Mouse (Mus musculus) midbrain, postnatal 0 days (tissue): ENCODE measurements around the gene Palm3. TPM values are rescaled to one million over a fixed set of nuclear protein-coding genes. Genes with fewer than 3 reads are reported as not detected.

Source experiments
- ATAC-seq: fragments of 200-750 bp; cut with Nextera tagmentation; 2 replicates; pipeline ENCODE4 v1.8.0; 2017; ENCODE audit warnings: moderate number of reproducible peaks, mild to moderate bottlenecking, moderate TSS enrichment, moderate library complexity; ENCODE audit not compliant: low FRiP score
- DNase-seq: peaks from one replicate; pipeline ENCODE4 v3.0.0-alpha.2; 2015; ENCODE audit warnings: low spot score
- H3K27ac ChIP-seq: fragments of 300-500 bp; sonication (generic); 2 replicates; pipeline ENCODE4 v1.5.1; 2014; ENCODE audit warnings: low read depth, mild to moderate bottlenecking, low read length, mixed read lengths
- H3K27me3 ChIP-seq: fragments of 300-500 bp; sonication (generic); 2 replicates; pipeline ENCODE4 v1.6.1; 2014; ENCODE audit warnings: low read length, control low read depth, mixed read lengths; ENCODE audit not compliant: insufficient read depth
- H3K36me3 ChIP-seq: fragments of 300-500 bp; sonication (generic); 2 replicates; pipeline ENCODE4 v1.6.1; 2014; ENCODE audit warnings: low read length, control low read depth, mixed read lengths; ENCODE audit not compliant: insufficient read depth
- H3K4me1 ChIP-seq: fragments of 300-500 bp; sonication (generic); 2 replicates; pipeline ENCODE4 v1.6.1; 2014; ENCODE audit warnings: mild to moderate bottlenecking, control low read depth, antibody characterized with exemption, low read length, mixed read lengths; ENCODE audit not compliant: insufficient read depth
- H3K4me2 ChIP-seq: fragments of 300-500 bp; sonication (generic); 2 replicates; pipeline ENCODE4 v1.6.1; 2014; ENCODE audit warnings: low read depth, mild to moderate bottlenecking, low read length, mixed read lengths; ENCODE audit not compliant: poor library complexity, severe bottlenecking
- H3K4me3 ChIP-seq: fragments of 300-500 bp; sonication (generic); 2 replicates; pipeline ENCODE4 v1.5.1; 2014; ENCODE audit warnings: low read depth, mild to moderate bottlenecking, low read length, moderate library complexity
- H3K9ac ChIP-seq: fragments of 300-500 bp; sonication (generic); replicated peaks from 2 replicates; pipeline ENCODE4 v1.6.1; 2014; ENCODE audit warnings: mild to moderate bottlenecking, low read length, moderate library complexity, mixed read lengths; ENCODE audit not compliant: poor library complexity, severe bottlenecking
- H3K9me3 ChIP-seq: fragments of 300-500 bp; sonication (generic); 2 replicates; pipeline ENCODE4 v1.6.1; 2016; ENCODE audit warnings: low read length, control low read depth
- CTCF ChIP-seq: IDR thresholded peaks from 2 replicates; pipeline ENCODE4 v1.5.1; 2016; ENCODE audit warnings: antibody characterized with exemption, mild to moderate bottlenecking
- WGBS: fragments of 180-500 bp; shearing (Covaris S2); extraction: QIAGEN DNeasy Blood & Tissue Kit; methylation state at CpG from one replicate; pipeline ENCODE4 v1.1.7; 2014; 5-methylcytosine and 5-hydroxymethylcytosine counted together
- polyA plus RNA-seq: library from polyadenylated mRNA; unstranded; fragments of >200 nt; fragmentation: Nextera tagmentation; extraction: Ambion mirVana; gene quantifications from 2 replicates; pipeline ENCODE4 v1.2.1, GENCODE M21; 2015
- total RNA-seq: library from RNA; depleted of rRNA; stranded (reverse); fragments of >200 nt; gene quantifications from 2 replicates; pipeline ENCODE4 v1.2.3, GENCODE M21; 2014

The Palm3 gene
- total and polyA plus RNA-seq, 2 experiments from 2014 or later, result 4.4 to 8.0 TPM

DNA sequence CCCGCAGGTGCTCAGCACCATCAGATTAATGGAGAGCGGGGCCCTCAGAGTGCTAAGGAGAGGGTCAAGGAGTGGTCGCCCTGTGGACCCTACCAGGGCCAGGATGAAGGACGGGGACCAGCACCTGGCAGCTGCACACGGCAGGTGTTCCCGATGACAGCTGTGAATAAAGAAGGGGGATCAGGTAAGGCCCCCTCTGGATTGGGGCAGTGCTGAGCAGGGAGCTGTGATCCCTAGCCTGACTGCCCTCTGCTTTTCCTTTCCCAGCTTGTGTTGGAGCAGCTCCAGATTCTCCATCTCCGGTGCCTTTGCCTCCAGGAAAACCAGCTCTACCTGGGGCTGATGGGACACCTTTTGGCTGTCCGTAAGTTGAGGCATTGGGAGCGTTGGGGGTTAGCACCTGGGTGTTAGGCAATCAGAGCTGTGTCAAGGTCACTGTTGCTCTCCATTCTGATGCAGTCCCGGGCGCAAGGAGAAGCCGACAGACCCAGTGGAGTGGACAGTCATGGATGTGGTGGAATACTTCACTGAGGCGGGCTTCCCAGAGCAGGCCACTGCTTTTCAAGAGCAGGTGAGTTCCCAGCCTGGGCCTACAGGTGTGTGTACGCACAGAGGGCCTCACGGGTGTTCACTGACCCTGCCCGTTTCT, 22.1 kb upstream of the Palm3 start:
- H3K4me1 ChIP-seq, result peaks cover 5% of the 10 kb centered on the region; the same call in 1 of the 2 replicates
- 72% methylated on average over 16 of the region's 16 CpGs for WGBS
- H3K4me2 ChIP-seq, result peak overlapping the region; percentile 92
- H3K36me3 ChIP-seq, result no peaks in the 10 kb centered on the region
- H3K27me3 ChIP-seq, result no peaks in the 10 kb centered on the region
- H3K4me3 ChIP-seq, result peak overlapping the region; percentile 73
- DNase-seq (no peak), ATAC-seq (no peak)
- no peak overlapping the region; the same call in 1 of the 2 replicates for H3K9ac ChIP-seq
- H3K27ac ChIP-seq, result no peak overlapping the region; the same call in 1 of the 2 replicates
- no peak for TF ChIP-seq CTCF
- no peaks in the 10 kb centered on the region for H3K9me3 ChIP-seq

DNA sequence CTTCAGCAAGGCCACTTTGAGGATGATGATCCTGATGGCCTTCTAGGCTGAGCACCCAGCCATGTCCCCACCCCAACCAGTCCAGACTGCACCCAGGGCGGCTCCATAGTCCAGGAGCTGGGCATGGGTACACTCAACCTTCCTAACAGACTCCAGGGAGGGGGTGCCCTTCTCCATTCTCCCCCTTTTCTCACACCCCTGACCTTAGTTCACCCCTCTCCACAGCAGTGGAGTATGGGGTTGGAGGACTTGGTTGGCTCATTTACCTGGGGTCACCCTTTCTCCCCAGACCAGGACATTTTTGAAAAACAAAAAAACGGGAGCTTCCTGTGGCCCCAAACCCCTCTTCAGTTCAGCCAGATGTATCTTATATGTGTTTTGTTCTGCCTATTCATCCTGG, 21.4 kb upstream of the Palm3 start:
- whole genome bisulfite sequencing, result 92% methylated on average over 2 of the region's 2 CpGs
- no peak overlapping the region for H3K27ac ChIP-seq

DNA sequence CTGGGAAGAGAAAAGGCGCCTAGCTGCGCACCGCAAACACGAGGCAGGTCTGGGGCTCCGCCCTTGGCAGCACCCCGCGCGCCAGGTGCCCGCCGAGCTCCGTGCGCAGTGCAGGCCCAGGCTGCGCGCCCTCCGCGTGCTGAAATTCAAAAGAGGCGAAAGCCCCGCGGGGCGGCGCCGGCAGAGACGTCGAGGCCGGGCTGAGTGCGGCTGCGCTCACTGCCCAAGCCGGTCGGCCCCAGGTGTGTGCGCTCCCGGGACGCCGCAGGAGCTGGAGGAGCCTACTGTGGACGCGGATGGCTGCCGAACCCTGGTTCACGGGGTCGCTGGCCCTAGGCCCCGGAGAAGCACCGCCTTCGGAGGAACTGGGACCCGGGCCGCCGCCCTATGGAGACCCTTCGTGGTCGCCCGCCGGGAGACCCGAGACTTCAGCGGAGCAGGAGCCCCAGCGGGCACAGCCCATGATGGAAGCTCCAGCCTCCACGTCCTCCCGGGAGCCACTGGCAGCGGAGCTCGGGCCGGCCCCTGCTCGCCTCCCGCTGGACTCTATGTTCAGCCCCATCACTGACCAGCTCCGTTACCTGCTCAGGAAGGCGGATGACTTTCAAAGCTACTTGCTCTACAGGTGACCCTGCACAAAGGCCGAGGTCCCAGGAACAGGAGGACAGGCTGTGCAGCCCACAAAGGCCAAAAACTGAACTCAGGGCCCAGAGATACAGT, 19.8 kb upstream of the Palm3 start, which contains the start of gene 1700067K01Rik:
TSS of gene 1700067K01Rik (plus strand) at position 222 of the 720 bp plus-strand sequence.
- Histone ChIP-seq H3K4me2 (peak within 1 kb of the TSS; percentile 12; the same call in 1 of the 2 replicates), H3K4me1 (peaks cover 5% of the 10 kb centered on the region; the same call in 1 of the 2 replicates), H3K36me3 (no peaks in the 10 kb centered on the region), H3K27ac (no peak within 1 kb of the TSS), H3K9ac (peak within 1 kb of the TSS; percentile 24; the same call in 1 of the 2 replicates), H3K27me3 (no peaks in the 10 kb centered on the region), H3K9me3 (no peaks in the 10 kb centered on the region), H3K4me3 (no peak within 1 kb of the TSS)
- ATAC-seq (no peak), DNase-seq (no peak)
- no peak for TF ChIP-seq CTCF
- 35% methylated on average over 61 of the region's 61 CpGs for WGBS

More for the DNA sequence above, 21.4 kb upstream of the Palm3 start:
- H3K4me3 ChIP-seq, result no peak overlapping the region
- H3K9ac ChIP-seq, result no peak overlapping the region
- TF ChIP-seq CTCF, result no peak
- H3K9me3 ChIP-seq, result no peaks in the 10 kb centered on the region
- DNase-seq, result no peak
- no peaks in the 10 kb centered on the region for H3K36me3 ChIP-seq
- H3K4me2 ChIP-seq, result no peak overlapping the region
- no peaks in the 10 kb centered on the region for H3K27me3 ChIP-seq
- no peak for ATAC-seq
- H3K4me1 ChIP-seq, result peaks cover 5% of the 10 kb centered on the region; the same call in 1 of the 2 replicates

DNA sequence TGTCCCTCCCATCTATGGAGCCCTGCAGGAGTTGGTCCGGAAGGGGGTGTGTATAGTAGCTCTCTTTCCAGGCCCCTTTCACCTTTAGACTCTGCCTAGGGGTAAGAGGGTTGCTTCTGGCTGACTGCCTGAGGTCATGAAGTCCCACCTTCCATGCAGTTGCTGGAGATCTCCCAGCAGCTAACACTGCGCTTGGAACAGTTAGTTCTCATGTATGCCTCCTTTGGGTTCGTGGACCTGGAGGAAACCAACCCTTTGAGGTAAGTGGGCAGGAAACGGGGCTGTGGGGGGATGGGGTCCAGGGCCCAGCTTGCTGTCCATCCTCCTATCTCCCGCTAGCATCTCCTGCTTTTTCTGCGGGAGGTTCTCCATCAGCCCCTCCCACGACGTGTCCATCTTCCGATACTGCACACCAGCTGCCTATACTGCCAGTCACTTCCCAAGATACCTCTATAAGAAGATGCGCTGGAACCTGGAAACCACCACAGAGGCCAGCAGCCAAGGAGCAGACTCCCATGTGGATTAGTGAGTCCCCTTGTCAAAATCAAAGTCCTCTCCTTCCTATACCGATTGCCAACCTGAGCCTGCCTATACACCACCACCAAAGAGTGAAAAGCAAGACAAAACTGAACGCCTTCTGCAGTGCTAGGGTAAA, 18.2 kb upstream of the Palm3 start:
- WGBS, result 58% methylated on average over 12 of the region's 12 CpGs
- no peaks in the 10 kb centered on the region for H3K27me3 ChIP-seq
- no peak for TF ChIP-seq CTCF
- no peak overlapping the region for H3K9ac ChIP-seq
- H3K4me2 ChIP-seq, result no peak overlapping the region
- DNase-seq (no peak), ATAC-seq (no peak)
- H3K9me3 ChIP-seq, result no peaks in the 10 kb centered on the region
- H3K36me3 ChIP-seq, result no peaks in the 10 kb centered on the region
- H3K27ac ChIP-seq, result no peak overlapping the region
- H3K4me3 ChIP-seq, result no peak overlapping the region
- H3K4me1 ChIP-seq, result peaks cover 5% of the 10 kb centered on the region; the same call in 1 of the 2 replicates

DNA sequence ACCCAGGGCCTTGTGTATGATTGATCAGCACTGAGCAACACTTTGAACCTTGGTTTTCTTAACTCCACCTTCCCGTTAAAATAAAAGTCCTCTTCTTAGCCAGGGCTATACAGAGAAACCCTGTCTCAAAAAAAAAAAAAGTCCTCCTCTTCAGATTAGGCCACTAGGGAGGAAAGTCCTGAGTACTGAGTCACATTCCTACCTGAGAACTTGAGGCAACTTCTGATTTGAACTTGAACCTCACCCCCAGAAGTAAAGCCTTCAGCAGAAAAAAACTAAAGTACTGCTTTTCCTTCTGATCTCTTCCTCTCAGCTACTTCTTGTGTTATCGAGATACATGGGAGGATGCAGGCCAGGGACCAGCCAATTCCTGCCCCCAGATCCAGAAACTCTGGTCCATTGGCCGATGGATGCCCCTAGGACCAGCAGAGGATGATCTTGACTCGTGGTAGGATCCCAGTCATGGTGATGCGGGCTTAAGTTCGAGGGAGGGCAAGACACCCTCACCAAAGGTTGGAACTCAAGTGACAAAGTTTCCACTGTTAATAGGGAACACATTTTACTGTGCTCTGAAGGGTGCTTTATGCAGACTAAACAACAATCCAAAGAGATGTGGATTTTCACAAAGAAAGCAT, 17.5 kb upstream of the Palm3 start:
- no peaks in the 10 kb centered on the region for H3K36me3 ChIP-seq
- no peaks in the 10 kb centered on the region for H3K27me3 ChIP-seq
- no peak overlapping the region for H3K27ac ChIP-seq
- DNase-seq (no peak), ATAC-seq (no peak)
- 69% methylated on average over 6 of the region's 6 CpGs for WGBS
- peak overlapping the region; percentile 61 for H3K4me3 ChIP-seq
- H3K9me3 ChIP-seq, result no peaks in the 10 kb centered on the region
- peaks cover 5% of the 10 kb centered on the region; the same call in 1 of the 2 replicates for H3K4me1 ChIP-seq
- peak overlapping the region; percentile 95 for H3K4me2 ChIP-seq
- no peak overlapping the region for H3K9ac ChIP-seq
- no peak for TF ChIP-seq CTCF
